Mouse (Mus musculus): ENCODE measurements around the gene Gm42417. TPM values are rescaled to one million over a fixed set of nuclear protein-coding genes. Genes with fewer than 3 reads are reported as not detected.

The Gm42417 gene
- 0.12 and 0.25 TPM in 2 replicates for polyA plus RNA-seq (2012; rRNA removed)

DNA sequence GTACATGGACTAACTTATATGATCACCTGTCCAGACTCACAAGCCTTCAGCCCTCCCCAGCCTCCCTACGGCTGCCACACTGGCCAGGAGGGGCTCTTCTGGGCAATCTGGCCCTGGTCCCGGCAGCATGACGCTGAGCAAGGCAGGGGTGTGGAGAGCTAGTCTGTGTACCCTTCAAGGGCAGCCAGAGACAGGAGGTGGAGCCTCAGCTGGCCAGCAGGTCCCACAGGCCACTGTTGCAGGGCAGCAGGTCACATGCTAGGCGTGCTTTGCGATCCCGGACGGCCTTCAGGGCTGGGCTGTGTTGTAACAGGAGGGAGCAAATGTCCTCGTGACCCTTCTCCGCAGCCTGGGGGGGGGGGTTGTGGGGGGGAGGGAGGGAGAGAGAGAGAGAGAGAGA is at the start of gene Gm42417:
TSS of gene Gm42417 (minus strand) at position 244 of the 400 bp plus-strand sequence.
- no peak for DNase-seq (ENCODE audit: low spot score)

DNA sequence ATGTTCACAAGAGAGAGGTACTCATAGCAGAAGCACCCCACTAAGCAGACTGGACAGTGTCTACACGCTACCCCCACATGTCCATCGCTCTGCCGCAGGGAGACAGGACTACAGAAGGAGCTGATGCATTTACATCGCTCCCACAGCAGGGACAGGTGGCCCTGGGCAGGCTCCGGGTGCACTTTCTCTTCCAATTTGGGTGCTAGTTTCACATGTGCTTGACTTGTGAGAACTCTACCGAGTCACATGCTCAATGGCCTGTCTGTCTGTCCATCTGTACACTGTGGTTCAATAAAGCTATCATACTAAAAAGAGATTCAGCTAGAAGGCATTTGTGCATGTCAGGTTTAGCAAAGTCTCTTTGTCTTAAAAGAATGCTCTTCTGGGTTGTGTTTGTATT is 48.6 kb upstream of the Gm42417 start:
- no peak for DNase-seq (ENCODE audit: low spot score)

DNA sequence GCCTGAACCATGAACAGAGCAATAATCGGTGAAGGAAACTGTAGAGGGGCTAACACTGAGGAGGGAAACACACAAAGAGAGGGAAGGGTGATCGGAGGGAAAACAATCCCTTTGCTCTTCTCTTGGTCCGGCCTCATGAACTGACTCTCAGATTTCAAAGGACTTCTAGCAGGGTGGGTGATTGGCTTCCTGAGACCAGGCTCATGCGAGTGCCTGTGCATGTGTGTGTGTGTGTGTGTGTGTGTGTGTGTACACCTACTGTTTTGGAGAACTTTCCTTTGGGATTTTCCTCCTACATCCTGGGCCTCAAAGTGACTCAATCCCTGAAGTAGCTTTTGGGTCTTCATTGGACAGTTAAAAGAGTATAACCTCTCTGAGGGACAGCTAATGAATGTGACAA is 47.1 kb upstream of the Gm42417 start:
- no peak for DNase-seq (ENCODE audit: low spot score)

DNA sequence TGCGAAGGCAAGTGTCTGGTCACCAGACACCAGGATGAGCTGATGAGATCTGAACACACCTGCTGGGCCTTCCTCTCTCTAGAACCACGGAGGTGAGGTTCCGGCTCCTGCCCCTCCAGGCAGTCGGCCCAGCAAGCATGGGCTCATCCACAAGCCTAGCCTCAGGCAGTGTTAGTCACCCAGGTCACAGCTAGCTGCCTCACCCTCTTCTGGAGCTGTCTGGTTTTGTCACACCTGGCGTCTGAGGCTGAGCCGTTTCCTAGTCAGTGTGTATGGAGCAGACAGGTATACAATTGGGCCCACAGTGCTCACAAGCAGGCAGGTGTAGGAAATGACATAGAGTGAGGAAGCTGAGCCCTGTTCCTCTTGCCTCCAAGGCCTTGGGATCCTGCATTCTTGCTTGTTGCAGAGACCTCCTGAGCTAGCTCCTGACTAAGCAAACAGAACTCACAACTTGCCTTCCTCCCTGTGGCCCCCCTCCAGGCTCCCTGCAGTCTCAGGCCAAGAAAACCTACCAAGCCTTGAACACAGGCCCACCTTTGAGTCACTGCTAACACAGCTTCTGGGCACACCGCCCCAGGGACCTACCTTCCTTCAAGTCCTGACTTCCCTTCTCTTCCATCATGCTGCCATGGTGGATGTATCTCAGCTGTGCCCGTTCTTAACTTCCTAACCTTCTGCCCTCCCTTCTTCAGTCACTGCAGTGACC is 44.3 kb upstream of the Gm42417 start:
- DNase-seq (ENCODE audit: low spot score) = no peak

DNA sequence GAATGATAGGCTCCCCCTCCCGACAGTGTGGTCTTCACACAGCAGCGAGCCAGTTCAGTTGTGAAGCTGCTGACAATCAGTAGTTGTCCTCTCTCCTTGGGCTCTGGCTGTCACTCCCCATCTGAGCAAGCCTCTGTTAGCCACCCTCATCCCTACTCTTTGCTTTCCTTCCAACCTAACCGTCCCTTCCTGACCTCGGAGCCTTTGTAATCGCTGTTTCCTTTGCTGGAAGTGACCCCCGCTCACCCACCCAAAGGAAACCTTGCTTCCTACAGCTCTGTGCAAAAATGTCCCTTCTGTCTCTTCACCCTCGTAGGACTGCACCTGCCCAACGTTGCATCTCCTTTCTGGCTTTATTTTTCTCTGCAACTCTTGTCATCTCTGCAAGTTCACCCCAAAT is 43.0 kb upstream of the Gm42417 start:
- DNase-seq (ENCODE audit: low spot score) = no peak

DNA sequence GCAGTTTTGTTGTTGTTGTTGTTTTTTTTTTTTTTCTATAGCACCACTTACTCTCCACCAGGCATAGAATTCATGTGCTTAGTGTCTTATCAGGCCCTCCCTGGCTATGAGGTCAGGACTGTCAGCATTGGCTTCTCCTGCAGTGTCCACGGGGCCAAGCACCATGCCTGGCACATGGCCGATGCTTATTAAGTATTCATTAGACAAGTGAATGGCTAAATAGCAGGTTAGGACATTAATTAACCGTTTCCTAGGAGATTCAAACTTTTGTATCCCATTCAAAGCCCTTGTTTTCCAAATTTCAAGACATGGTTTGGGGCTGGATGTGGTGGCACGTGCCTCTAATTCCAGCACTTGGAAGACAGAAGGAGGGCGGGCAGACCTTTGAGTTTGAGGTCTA is 42.0 kb upstream of the Gm42417 start:
- no peak for DNase-seq (ENCODE audit: low spot score)

DNA sequence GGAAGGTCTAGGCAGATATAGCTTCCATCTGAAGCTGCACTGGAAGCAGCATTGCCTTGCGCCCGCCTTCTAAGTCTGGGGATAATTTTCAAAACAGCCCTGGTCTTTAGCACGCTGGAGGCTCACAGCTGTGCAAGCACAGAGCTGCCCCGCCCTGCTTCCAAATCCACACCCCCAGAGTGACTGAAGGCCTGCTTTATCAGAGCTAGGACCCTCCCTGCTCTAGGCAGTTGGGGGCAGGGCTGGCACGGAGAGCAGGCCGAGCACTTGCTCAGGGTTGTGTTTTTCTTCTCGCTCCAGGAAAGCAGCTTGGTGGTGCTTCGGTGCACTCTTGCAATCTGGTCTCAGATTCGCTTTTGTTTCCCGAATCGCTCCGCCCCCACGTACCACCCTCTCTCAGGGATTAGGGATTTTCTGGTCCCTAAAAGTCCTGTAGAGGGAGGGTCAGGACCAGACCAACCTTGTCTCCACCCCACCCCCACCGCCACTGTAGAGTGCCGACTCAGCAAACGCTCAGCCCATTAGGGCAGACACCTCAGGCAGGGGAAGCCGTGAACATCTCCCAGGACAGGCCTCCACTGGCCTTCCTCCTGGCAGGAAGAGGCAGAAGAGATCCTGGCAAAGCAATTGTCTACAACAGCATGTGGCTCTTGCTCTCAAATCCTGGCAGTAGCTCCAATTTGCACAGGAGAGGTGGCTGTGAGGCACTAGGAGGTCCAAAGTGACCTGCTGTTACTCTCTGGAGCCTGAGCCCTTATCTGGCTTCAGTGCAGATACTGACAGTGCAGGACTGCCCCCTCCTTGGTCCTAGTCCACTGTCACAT is 41.4 kb upstream of the Gm42417 start:
- no peak for DNase-seq (ENCODE audit: low spot score)

DNA sequence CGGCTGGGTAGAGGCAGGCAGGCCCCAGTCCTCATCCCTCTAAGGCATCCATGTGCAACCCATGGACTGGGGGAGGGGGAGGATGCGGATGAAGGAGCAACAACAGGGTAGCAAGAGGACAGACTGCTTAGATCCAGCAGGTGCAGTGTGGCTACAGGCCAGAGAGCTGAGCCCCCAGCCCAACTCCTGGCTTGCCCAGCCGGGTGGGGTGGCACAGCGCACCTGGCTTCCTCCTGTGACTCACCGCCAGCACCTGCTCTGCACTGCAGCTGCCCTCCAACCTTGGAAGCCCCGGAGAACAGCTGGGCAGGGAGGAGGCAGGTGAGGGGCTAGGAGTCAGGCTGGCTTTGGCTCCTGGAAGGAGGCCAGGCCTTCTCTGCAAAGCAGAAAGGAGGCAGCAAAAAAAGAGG is 40.8 kb upstream of the Gm42417 start:
- no peak for DNase-seq (ENCODE audit: low spot score)

DNA sequence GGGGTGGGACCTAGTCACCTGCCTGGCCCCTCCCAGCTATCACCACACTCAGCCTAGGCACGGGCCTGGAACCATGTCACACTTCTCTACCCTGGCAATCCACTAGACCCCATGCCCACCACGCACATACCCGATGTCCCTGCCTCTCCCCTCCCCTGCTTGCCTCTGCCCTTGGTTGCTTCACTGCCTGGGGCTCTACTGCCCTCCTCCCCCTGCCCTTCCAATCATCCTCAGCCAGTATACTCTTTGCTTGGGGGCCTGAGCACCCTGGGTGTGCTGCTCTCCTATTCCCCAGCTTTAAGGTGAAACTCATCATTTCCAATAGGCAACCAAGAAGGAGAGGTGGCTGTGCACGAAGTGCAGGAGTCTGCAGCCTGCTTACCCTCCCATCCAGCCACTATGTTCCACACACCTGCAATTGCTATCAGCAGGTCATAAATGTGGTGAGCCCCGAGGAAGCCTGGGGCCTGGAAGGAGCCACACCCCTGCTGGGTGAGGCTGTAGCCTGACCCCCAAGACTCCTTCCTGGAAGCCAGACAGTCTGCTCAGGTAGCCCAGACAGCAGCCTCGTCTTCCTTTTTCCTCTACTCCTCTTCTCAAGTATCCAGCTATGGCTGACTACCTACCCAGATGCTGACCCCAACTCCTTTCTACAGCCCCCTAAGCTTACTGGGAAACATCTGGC is 37.9 kb upstream of the Gm42417 start:
- DNase-seq (ENCODE audit: low spot score) = no peak

DNA sequence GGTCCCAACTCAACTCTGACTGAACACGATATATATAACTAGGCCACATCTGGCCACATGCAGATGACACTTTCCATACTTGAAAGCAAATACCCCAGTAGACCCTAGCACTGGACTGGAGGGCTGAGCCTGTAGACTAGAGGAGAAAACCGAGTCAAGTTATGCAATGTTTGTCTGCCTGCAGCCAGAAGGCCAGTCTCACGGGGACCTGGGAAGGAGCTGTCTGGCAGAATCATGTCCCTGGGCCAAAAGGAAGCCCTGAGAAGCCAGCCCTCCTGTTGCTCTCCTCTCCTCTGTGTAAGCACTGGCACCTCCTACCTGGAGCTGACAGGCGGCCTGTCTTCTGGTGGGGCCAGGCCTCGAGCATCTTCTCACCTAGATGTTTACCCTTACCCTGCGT is 36.1 kb upstream of the Gm42417 start:
- no peak for DNase-seq (ENCODE audit: low spot score)

DNA sequence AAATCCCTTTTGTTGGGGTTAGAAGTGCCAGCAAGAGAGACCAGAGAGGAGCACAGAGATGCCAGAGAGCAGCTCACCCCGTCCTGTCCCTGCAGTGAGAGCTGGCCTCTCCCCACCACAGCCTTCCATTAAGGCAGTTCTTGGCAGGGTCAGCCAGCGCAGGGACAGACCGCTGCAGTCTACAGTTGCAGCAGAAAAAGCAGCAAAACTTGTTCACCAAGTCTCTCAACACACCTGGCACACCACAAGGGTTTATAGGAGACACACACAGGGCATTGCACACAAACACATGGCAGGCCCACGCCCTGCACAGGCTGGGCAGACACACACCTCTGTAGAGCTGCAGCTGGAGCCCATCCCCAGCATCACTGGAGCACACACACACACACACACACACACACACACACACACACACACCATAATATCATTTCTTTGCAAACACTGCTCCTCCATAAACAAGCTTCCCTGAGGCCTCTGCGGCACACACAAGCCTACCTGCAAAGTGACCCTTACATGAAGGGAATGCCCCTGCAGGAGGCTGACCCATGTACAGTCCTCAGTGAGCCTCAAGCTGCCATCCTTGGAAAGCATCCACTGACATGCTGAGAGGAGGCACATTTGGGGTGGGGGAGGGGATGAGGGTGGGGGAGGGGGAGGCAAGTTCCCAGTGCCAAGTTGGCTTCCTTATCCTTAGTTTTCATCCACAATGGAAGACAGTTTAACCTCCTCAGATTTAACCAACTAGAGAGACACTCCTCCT is 35.1 kb upstream of the Gm42417 start:
- no peak for DNase-seq (ENCODE audit: low spot score)

DNA sequence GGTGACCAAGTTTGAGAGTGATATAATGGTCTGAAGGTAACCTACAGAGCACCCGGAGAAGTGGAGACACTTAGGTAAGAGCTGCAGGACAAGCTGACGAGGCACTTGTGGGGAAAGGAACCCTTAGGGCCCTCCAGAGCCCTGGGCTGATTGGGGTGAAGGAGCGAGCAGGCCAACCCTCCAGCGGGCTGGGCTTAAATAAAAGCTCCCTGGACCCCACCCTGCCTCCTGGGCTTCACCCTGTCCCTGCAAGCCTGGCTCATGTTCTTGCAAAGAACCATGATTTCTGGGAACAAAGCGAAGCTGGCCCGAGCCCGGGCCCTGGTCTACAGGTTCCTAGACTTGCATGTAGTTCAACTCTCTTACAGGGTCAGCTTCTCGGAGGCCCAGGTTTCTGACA is 34.3 kb upstream of the Gm42417 start:
- DNase-seq (ENCODE audit: low spot score) = no peak

DNA sequence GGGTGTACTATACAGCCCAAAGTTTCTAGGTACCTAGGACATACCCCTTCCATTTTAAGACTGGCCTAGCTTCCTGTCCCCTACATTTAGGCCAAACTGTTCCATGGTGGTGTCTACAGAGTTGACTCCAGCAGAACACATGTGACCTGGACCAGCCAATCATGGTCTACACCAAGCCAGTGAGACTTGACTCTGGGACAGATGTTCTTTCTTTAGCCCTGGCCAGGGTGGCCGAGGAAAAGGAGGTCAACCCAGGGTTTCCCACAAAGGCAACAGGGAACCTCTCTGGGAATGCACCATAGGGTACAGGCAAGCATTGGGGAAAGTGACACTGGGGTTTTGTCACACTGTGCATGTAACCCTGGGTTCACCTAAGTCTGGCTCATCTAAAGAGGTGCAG is 33.5 kb upstream of the Gm42417 start:
- DNase-seq (ENCODE audit: low spot score) = no peak

DNA sequence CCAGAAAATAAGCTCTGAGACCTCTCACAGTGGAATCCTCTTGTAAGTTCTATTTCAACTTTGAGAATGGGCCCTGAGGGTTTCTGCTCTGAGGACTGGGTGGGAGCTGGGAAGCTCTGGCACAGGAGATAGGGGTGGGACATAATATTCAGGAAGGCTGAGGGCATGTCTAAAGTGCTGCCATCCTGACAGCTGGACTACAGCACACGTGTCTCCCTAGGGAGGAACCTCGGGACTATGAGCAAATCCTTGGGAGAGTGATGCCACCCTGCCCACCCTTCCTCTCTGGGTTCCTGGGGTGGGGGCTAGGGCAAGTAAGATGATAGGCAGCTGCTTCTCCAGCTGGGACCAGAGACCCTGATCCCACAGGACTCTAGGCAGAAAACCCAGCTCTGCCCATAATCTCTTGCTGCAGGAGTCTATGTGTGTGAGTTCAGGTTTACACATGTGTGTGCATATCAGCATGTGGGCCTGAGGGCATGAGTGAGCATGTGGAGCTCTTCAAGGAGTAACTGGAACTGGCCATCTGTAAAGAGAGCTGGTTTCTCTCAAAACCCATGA is 33.0 kb upstream of the Gm42417 start:
- DNase-seq (ENCODE audit: low spot score) = no peak

DNA sequence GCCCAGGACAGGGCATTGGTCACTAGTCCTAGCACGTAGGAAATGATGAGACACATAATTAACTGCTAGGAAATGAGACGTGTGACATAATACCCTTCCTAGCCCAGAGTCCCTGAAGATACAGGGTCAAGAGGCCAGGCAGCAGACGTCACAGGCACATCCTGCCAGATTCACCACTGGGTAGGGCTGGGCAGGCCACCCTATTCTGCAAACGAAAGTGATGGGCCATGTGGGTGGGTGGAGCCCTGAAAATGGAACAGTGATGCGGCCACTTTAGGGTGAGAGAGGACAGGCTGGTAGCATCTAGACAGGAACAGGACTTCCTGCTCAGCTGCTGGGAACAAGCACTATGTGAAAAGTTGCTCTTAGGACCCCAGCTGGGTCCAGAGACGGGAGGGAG is 32.4 kb upstream of the Gm42417 start:
- no peak for DNase-seq (ENCODE audit: low spot score)

DNA sequence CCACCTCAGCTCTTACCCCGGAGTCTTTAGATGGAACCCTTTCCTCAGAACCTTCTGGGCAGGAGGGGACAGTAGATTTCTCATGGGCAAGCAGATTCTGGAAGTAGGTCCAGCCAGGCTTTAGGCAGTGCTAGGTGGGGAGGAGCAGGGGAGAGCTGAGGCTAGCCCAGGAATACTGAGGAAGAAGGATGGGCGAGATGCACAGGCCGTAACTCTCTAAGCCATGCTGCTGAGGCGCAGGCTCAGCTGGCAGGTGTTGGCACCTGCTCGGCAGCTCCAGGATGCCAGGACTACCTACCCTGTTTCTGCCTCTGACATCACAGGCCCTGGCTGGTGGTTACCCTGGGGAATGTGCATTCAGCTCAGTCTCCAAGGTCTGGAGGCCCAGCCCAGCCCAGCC is 31.1 kb upstream of the Gm42417 start:
- DNase-seq (ENCODE audit: low spot score) = no peak

DNA sequence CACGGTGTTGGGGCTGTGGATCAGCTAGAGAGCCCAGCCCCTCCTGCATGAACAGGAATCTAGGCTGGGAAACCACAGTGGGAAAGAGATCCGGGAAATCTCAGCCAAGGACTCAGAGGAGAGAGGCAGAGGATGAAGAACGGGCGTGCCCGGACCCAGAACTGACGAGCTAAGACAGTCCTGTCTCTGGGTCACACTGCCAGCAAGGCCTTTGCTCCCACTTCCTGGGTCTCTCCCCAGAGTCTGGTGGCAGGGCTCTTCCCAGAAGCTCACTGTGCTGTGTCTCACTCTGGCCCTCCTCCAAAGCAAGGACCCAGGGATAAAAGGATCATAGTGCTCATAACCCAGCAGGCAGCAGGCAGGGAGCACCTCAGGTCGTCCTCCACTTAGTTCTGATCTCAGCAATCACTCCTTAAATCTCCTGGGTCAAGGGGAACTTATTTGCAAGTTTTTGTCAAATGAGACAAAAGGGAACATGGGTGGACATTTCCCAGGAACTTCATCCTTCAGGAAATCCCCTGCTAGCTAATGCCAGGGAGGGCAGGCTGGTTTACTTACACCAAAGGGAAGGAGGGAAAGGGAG is 30.6 kb upstream of the Gm42417 start:
- DNase-seq (ENCODE audit: low spot score) = no peak

DNA sequence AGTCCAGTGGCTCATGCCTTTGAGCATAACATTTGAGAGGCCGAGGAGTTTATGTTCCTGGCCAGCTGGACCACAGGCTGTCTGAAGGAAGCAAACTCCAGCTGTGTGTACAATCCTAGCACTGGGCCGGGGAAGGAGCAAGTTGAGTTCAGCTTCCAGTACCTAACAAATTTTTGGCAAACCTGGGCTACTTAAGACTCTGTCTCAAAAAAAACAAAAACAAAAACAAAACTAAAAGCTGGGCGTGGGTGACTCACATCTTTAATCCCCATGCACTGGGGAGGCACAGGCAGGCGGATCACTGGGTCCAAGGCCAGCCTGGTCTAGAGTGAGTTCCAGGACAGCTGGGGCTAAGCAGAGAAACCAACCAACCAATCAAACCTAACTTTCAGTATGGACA is 29.5 kb upstream of the Gm42417 start:
- no peak for DNase-seq (ENCODE audit: low spot score)

DNA sequence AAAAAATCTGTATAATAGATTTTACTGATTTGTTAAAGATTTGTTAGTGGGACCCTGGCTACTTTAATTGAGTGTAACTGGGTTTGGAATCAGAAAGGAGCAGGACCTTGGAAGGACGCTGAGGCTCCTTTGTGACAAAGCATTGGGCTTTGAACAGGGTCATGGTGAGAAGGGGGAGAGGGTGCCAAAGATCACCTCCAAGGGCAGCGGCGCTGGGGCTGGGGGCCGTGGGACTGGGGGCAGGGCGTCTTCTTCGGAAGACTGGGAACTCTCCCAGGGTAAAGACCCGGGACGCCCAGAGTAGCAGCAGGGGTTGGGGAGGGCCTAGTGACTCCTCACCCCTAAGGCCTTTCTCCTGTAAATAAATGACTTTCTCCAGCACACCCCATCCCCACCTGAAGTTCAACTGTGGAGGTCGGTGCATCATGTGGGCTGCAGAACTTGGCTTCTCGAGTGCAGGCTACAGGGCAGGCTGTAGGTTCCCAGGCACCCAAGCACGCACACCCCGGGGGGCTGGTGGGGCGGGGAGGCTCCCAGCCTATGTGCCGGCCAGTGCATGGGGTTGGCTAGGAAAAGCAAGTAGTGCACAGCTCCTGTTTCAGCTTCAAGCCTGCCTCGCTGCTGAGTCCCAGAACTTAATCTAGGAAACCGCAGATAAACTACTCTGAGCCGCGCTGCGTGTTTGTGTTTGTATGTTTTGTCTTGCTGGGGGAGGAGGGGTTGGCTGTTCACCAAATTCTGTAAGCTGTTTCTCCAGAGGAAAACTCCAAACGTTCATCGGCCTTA is 28.8 kb upstream of the Gm42417 start:
- no peak for DNase-seq (ENCODE audit: low spot score)

DNA sequence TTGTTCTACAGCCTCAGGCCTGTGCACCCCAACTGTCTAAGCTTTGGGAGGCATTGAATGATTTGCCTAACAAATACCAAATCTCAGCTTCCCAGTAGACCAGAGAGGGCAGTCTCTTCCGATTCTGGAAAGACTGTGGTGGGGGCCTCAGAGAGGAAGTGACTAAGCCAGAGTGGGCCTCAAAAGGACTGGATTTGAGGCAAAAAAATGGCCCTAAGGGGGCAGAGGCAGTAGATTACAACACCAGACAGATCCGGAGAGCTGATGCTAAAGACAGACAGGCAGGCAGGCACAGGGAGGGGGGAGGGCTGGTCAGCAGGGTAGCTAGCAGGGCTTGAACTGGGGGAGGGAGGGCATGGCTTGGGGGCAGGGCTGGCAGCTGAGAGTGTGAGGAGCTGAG is 27.2 kb upstream of the Gm42417 start:
- no peak for DNase-seq (ENCODE audit: low spot score)

DNA sequence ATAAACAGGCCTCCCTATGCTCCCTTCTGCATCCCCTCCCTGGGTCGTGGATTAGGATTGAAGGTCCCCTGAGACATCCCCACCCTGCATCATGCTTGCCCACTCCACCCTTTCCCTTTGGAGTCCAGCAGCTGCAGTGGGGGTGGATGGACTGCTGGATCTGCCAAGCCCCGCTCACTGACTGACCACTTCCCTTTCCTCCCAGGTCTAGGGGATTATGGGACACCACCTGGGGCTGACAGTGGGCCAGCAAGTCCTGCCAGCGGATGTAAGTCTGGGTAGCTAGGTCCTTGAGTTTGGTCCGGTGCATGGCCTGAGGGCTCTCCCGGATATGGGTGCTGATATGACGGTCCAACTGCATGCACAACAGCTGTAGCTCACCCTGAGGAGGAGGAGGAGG is 24.9 kb upstream of the Gm42417 start:
- DNase-seq (ENCODE audit: low spot score) = no peak

Measured in urinary bladder, adult 2 months (tissue).